Mouse (Mus musculus) midbrain, embryonic 10.5 days (tissue): ENCODE measurements at regions not wholly inside any gene's neighbourhood (a gene's known extent, or its start where the extent isn't known, plus 50 kb on each side); places are given as distances from the start of the nearest gene placed in this dataset.

ENCODE experiments used
- DNase-seq: peaks from one replicate; pipeline ENCODE4 v3.0.0-alpha.2; 2017; ENCODE audit warnings: low spot score
- H3K27ac ChIP-seq: fragments of 300-500 bp; sonication (generic); replicated peaks from 2 replicates; pipeline ENCODE4 v1.5.1; 2016; ENCODE audit warnings: mild to moderate bottlenecking
- H3K27me3 ChIP-seq: fragments of 300-500 bp; sonication (generic); 2 replicates; pipeline ENCODE4 v1.6.1; 2016; ENCODE audit warnings: low read depth, mild to moderate bottlenecking; ENCODE audit not compliant: poor library complexity, severe bottlenecking
- H3K36me3 ChIP-seq: fragments of 300-500 bp; sonication (generic); 2 replicates; pipeline ENCODE4 v1.6.1; 2016; ENCODE audit warnings: mild to moderate bottlenecking, moderate library complexity
- H3K4me1 ChIP-seq: fragments of 300-500 bp; sonication (generic); 2 replicates; pipeline ENCODE4 v1.6.1; 2016
- H3K4me3 ChIP-seq: fragments of 300-500 bp; sonication (generic); 2 replicates; pipeline ENCODE4 v1.5.1; 2016; ENCODE audit warnings: mild to moderate bottlenecking, moderate library complexity
- H3K9me3 ChIP-seq: fragments of 300-500 bp; sonication (generic); replicated peaks from 2 replicates; pipeline ENCODE4 v1.6.1; 2016; ENCODE audit warnings: mild to moderate bottlenecking
- WGBS: fragments of 180-500 bp; shearing (Covaris S2); methylation state at CpG from one replicate; pipeline ENCODE4 v1.1.7; 2016; 5-methylcytosine and 5-hydroxymethylcytosine counted together

- Histone ChIP-seq H3K9me3 (no peaks in the 10 kb centered on the region), H3K27me3 (no peaks in the 10 kb centered on the region), H3K36me3 (peaks cover 61% of the 10 kb centered on the region), H3K4me3 (no peak overlapping the region), H3K4me1 (peaks cover 4% of the 10 kb centered on the region), H3K27ac (no peak overlapping the region)
- DNase-seq, result no peak
- 86% methylated on average over 11 of the region's 11 CpGs for WGBS
Measured at GRCm38 (mm10) chr17:47317651-47318050, 51.0 kb upstream of the Mrps10 start.

- DNase-seq, result no peak
- 95% methylated on average over 7 of the region's 7 CpGs for WGBS
- Histone ChIP-seq H3K27ac (no peak overlapping the region), H3K4me3 (no peak overlapping the region), H3K36me3 (peaks cover 40% of the 10 kb centered on the region), H3K27me3 (no peaks in the 10 kb centered on the region), H3K4me1 (no peaks in the 10 kb centered on the region), H3K9me3 (no peaks in the 10 kb centered on the region)
Measured at GRCm38 (mm10) chr17:47313162-47313561, 55.5 kb upstream of the Mrps10 start.

GRCm38 (mm10) chr17:47311272-47311671, 57.4 kb upstream of the Mrps10 start:
- H3K4me1 ChIP-seq, result peaks cover 4% of the 10 kb centered on the region

GRCm38 (mm10) chr17:47306027-47306761, 62.5 kb upstream of the Mrps10 start:
- Histone ChIP-seq H3K4me1 (peaks cover 50% of the 10 kb centered on the region), H3K27ac (no peak overlapping the region), H3K36me3 (peaks cover 3% of the 10 kb centered on the region; the same call in 1 of the 2 replicates), H3K27me3 (no peaks in the 10 kb centered on the region), H3K9me3 (no peaks in the 10 kb centered on the region), H3K4me3 (no peak overlapping the region)
- DNase-seq, result no peak
- WGBS, result 77% methylated on average over 13 of the region's 13 CpGs

More at GRCm38 (mm10) chr17:47311272-47311671, 57.4 kb upstream of the Mrps10 start:
- no peak overlapping the region for H3K4me3 ChIP-seq
- peaks cover 34% of the 10 kb centered on the region for H3K36me3 ChIP-seq
- no peak overlapping the region for H3K27ac ChIP-seq
- WGBS, result 92% methylated on average over 5 of the region's 5 CpGs
- no peaks in the 10 kb centered on the region for H3K27me3 ChIP-seq
- DNase-seq, result no peak
- H3K9me3 ChIP-seq, result no peaks in the 10 kb centered on the region

- H3K4me1 ChIP-seq, result peaks cover 61% of the 10 kb centered on the region
- H3K9me3 ChIP-seq, result no peaks in the 10 kb centered on the region
- peaks cover 3% of the 10 kb centered on the region; the same call in 1 of the 2 replicates for H3K36me3 ChIP-seq
- peak overlapping the region; percentile 38; the same call in 1 of the 2 replicates for H3K27ac ChIP-seq
- no peak for DNase-seq
- H3K27me3 ChIP-seq, result no peaks in the 10 kb centered on the region
- H3K4me3 ChIP-seq, result no peak overlapping the region
- 50% methylated on average over 8 of the region's 8 CpGs for WGBS
Measured at GRCm38 (mm10) chr17:47304463-47305199, 64.1 kb upstream of the Mrps10 start.

- Histone ChIP-seq H3K9me3 (no peaks in the 10 kb centered on the region), H3K27ac (no peak overlapping the region), H3K27me3 (no peaks in the 10 kb centered on the region), H3K36me3 (peaks cover 3% of the 10 kb centered on the region; the same call in 1 of the 2 replicates), H3K4me3 (no peak overlapping the region), H3K4me1 (peaks cover 63% of the 10 kb centered on the region)
- WGBS, result 96% methylated on average over 3 of the region's 3 CpGs
- DNase-seq, result no peak
Measured at GRCm38 (mm10) chr17:47303600-47303999, 65.1 kb upstream of the Mrps10 start.

GRCm38 (mm10) chr17:47298396-47298919, 70.2 kb upstream of the Mrps10 start:
- no peak overlapping the region for H3K27ac ChIP-seq
- no peak for DNase-seq
- H3K4me3 ChIP-seq, result no peak overlapping the region
- no peaks in the 10 kb centered on the region for H3K27me3 ChIP-seq
- peaks cover 59% of the 10 kb centered on the region for H3K4me1 ChIP-seq
- WGBS, result 88% methylated on average over 6 of the region's 6 CpGs
- no peaks in the 10 kb centered on the region for H3K9me3 ChIP-seq
- H3K36me3 ChIP-seq, result 0 out of 2 replicates have a peak, but pooled peaks cover 5% of the 10 kb centered on the region

GRCm38 (mm10) chr17:47297965-47298364, 70.7 kb upstream of the Mrps10 start:
- H3K27me3 ChIP-seq, result no peaks in the 10 kb centered on the region
- H3K27ac ChIP-seq, result no peak overlapping the region
- WGBS, result 87% methylated on average over 8 of the region's 8 CpGs
- 0 out of 2 replicates have a peak, but pooled peaks cover 5% of the 10 kb centered on the region for H3K36me3 ChIP-seq
- no peak for DNase-seq
- no peak overlapping the region for H3K4me3 ChIP-seq
- H3K9me3 ChIP-seq, result no peaks in the 10 kb centered on the region
- peaks cover 61% of the 10 kb centered on the region for H3K4me1 ChIP-seq

- H3K27ac ChIP-seq, result no peak overlapping the region
- H3K27me3 ChIP-seq, result no peaks in the 10 kb centered on the region
- 84% methylated on average over 9 of the region's 9 CpGs for WGBS
- H3K4me1 ChIP-seq, result peaks cover 51% of the 10 kb centered on the region
- no peaks in the 10 kb centered on the region for H3K9me3 ChIP-seq
- H3K4me3 ChIP-seq, result no peak overlapping the region
- 0 out of 2 replicates have a peak, but pooled peaks cover 8% of the 10 kb centered on the region for H3K36me3 ChIP-seq
- DNase-seq, result no peak
Measured at GRCm38 (mm10) chr17:47296709-47297450, 71.8 kb upstream of the Mrps10 start.

- 82% methylated on average over 17 of the region's 17 CpGs for WGBS
- no peaks in the 10 kb centered on the region for H3K27me3 ChIP-seq
- H3K36me3 ChIP-seq, result peaks cover 16% of the 10 kb centered on the region; the same call in 1 of the 2 replicates
- no peak for DNase-seq
- no peaks in the 10 kb centered on the region for H3K9me3 ChIP-seq
- peak overlapping the region; percentile 10 for H3K27ac ChIP-seq
- H3K4me1 ChIP-seq, result peaks cover 40% of the 10 kb centered on the region
- no peak overlapping the region for H3K4me3 ChIP-seq
Measured at GRCm38 (mm10) chr17:47295315-47296011, 73.2 kb upstream of the Mrps10 start.

- H3K27ac ChIP-seq, result peak overlapping the region; percentile 53
- H3K27me3 ChIP-seq, result no peaks in the 10 kb centered on the region
- H3K9me3 ChIP-seq, result no peaks in the 10 kb centered on the region
- WGBS, result 37% methylated on average over 5 of the region's 5 CpGs
- peaks cover 34% of the 10 kb centered on the region for H3K4me1 ChIP-seq
- H3K4me3 ChIP-seq, result no peak overlapping the region
- peaks cover 20% of the 10 kb centered on the region for H3K36me3 ChIP-seq
- DNase-seq, result peak; percentile 23
Measured at GRCm38 (mm10) chr17:47294091-47294534, 74.6 kb upstream of the Mrps10 start.

- Histone ChIP-seq H3K36me3 (peaks cover 29% of the 10 kb centered on the region), H3K27me3 (no peaks in the 10 kb centered on the region), H3K4me3 (no peak overlapping the region), H3K9me3 (no peaks in the 10 kb centered on the region), H3K4me1 (peaks cover 38% of the 10 kb centered on the region), H3K27ac (peak overlapping the region; percentile 53; the same call in 1 of the 2 replicates)
- WGBS, result 88% methylated on average over 8 of the region's 8 CpGs
- DNase-seq, result no peak
Measured at GRCm38 (mm10) chr17:47293178-47293577, 75.5 kb upstream of the Mrps10 start.
